Mouse (Mus musculus) adrenal gland, adult (tissue): ENCODE data around the gene Treml4.

Source experiments
- DNase-seq, 2 experiments: peaks; one replicate each; pipeline ENCODE4 v3.0.0; 2022 to 2023; ENCODE audit warnings: low spot score in 1 of 2; ENCODE audit not compliant: inconsistent age in 2 of 2

Gene Treml4

DNA sequence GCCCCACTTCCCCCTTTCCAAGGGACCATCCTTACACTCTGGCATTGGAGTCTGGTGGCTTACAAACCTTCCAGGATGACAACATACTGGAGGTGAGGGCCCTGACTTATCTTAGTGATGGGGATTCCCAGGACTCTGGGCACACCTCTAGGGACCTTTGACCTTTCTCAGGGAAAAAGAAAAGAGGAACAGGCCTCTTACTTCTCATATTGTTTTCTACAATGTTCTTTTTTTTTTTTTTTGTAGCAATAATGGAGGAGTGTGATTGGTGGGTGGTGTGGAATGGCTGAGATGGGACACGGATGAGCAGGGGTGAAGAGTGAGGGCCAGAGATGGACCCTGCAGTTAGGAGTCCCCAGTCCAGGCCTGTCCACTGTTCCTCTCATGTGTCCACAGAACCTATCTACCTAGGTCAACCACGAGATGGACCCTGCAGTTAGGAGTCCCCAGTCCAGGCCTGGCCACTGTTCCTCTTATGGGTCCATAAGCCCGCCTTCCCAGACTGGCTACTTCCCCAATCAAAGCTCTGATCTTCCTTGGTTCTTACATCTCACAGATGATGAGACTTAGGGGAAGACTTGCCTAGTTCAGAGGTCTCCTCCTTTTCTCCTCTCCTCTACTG lies at the start of gene Treml4:
Gene Treml4, plus strand, starts transcription at position 555 of the 622 bp plus-strand sequence.
- no peak for DNase-seq

DNA sequence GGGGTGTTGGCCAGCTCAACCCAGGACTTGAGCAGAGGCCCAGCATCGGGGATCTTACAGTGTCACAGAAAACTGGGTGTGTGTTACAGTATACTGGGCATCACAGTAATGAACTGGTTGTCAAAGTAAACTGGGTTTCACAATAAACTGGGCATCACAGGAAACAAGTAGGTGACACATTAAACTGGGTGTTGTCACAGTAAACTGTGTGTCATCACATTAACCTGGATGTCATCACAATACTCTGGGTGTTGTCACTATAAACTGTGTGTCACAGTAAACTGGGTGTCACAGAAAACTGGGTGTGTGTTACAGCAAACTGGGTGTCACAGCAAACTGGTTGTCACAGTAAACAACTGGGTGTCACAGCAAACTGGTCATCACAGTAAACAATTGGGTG lies 48.7 kb upstream of the Treml4 start:
- DNase-seq = no peak

DNA sequence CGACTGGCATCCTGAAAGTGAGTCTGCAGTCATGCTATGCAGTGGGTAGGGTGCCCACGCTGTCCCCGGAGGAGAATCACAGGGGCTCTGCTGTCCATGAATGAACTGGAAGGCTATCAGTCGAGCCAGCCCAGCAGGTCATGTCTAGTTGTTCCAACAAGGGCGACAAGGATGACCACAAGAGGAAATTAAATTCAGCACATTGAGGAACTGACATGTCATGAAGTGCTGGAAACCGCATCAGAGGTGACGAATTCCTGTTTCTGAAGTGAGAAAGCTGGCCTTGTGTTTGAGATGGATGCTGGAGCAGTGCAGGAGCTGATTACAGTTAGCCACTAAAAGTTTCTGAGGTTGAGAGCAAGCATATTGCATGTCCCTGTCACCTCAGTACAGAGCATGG lies 33.4 kb upstream of the Treml4 start:
- DNase-seq = no peak

- no peak for DNase-seq
Measured at GRCm38 (mm10) chr17:48232518-48232917, 31.6 kb upstream of the Treml4 start, which contains the start of gene Trem1. Gene Trem1, plus strand, starts transcription at chr17:48232768.

- DNase-seq = no peak
Measured at GRCm38 (mm10) chr17:48233789-48234188, 30.3 kb upstream of the Treml4 start.

GRCm38 (mm10) chr17:48234550-48234949 lies 29.5 kb upstream of the Treml4 start:
- DNase-seq = no peak

GRCm38 (mm10) chr17:48235773-48236370 lies 28.2 kb upstream of the Treml4 start:
- no peak for DNase-seq

GRCm38 (mm10) chr17:48237621-48238020 lies 26.5 kb upstream of the Treml4 start:
- no peak for DNase-seq

GRCm38 (mm10) chr17:48247221-48247928 lies 16.7 kb upstream of the Treml4 start, which contains the start of gene Trem3:
Gene Trem3, plus strand, starts transcription at chr17:48247777.
- DNase-seq = peak in 1 of 2 experiments; percentile 37

DNA sequence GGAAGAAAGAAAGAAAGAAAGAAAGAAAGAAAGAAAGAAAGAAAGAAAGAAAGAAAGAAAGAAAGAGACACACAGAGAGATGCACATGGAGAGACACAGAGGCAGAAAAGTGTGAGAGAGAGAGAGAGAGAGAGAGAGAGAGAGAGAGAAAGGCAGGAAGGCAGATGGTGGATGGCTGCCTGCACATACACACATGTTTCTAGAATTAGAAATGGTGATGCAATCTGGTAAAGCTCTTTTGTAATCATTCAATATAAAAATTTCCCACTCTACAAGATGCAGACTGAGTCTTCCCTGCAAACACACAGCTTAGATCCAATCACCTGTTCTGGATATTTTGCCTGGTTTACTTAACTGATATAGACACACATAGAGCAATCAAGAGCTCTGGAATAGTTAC lies 15.1 kb upstream of the Treml4 start:
- no peak for DNase-seq

DNA sequence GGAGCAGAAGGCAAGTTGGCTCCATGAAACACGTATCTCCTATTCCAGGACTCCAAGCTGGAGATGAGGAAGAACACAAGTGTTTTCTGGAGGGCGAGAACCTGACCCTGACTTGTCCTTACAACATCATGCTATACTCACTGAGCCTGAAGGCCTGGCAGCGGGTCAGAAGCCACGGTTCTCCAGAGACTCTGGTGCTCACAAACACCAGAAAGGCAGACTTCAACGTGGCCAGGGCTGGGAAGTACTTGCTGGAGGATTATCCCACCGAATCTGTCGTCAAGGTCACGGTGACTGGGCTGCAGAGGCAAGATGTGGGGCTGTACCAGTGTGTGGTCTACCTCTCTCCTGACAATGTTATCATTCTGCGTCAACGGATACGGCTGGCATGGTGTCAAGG lies 14.6 kb upstream of the Treml4 start:
- no peak for DNase-seq

DNA sequence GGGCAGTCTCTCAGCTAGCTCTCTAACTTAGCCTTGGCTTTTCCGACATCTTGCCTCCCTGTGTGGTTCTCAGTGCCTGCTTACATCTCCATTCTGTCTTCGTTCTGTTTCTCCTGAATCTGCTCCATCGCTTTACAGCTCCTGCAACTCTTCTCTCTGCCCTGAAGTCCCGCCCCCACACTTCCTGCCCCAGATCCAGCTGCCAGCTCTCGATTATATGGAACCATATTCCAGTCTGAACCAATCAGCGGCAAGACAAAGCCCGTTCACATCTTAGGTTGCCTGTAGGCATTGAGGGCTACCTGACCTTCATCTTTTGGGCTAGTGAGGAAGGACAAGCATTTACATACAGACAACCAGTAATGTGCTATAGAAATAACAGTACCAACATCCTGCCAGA lies 13.5 kb upstream of the Treml4 start:
- no peak for DNase-seq

DNA sequence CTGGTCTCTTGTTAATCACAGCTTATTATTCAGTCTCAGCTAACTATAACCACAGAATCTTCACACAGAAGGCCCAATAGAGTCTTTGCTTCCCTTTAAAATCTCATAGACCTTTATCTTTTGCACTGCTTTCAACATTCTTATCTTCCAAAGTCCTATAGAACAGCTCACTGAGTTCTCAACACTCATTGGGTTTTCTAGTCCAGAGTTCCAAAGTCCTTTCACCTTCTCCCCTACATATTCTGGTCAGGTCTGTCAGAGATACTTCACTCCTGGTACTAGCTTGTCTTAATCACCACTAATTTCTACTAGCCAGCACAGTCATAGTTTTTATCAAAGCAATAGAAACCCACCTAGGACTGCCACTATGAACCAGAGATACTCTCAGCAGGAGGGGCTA lies 7.5 kb upstream of the Treml4 start:
- DNase-seq = no peak

DNA sequence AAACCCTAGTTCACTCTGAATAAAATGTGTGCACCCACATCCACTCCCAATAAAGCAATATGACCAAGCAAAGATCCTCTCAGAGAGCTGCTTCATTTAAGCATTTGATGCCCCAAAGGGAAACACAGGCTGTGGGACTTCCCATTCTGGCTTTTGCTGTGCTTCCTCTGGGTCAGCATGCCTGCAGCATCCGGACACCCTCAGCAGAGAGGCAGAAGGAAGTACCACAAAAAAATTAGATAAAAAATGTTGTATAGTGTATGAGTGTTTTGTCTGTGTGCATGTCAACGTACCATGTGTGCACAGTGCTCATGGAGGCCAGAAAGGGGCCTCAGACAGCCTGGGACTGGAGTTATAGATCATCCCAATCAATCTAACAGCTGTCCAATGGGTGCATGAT lies 2.2 kb upstream of the Treml4 start:
- DNase-seq = no peak

DNA sequence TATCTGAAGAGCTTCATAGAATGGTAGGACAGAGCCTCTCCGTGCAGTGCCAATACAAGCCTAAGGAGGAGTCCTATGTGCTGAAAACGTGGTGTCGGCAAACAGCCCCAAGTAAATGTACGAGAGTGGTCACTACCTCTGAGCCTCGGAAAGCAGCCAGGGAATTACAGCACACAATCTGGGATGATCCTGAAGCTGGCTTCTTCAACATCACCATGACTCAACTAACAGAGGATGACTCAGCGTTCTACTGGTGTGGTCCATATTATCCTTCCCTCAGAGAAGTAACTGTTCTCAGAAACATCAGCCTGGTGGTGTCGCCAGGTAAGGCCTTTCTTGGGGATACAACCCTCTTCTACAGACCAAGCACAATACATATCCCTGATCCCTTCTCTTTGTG lies 567 bp downstream of the Treml4 start:
- no peak for DNase-seq

GRCm38 (mm10) chr17:48266138-48266537 lies 2.0 kb downstream of the Treml4 start:
- no peak for DNase-seq

GRCm38 (mm10) chr17:48266610-48267304 lies 2.7 kb downstream of the Treml4 start:
- no peak for DNase-seq

DNA sequence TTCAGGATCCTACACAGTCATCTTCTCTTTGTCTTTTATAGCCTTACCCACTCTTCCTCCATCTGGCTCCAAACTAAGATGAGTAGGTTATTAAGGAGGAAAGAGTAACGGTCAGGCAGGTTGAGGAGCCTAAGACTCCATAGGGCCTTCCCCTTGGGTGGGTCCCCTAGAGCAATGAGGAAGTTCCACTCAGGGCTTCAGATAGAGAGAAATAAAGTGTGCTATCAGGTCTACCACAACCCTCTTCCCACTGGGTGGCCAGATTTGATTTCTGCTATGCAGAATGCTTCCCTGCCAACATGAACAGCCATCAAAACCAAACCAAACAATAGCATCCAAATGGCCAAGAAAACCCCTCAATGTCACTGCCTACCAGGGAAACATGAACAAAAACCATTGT lies 3.5 kb downstream of the Treml4 start:
- no peak for DNase-seq

- DNase-seq = no peak
Measured at GRCm38 (mm10) chr17:48268276-48268675, 4.2 kb downstream of the Treml4 start.

GRCm38 (mm10) chr17:48269833-48270232 lies 5.7 kb downstream of the Treml4 start:
- no peak for DNase-seq

DNA sequence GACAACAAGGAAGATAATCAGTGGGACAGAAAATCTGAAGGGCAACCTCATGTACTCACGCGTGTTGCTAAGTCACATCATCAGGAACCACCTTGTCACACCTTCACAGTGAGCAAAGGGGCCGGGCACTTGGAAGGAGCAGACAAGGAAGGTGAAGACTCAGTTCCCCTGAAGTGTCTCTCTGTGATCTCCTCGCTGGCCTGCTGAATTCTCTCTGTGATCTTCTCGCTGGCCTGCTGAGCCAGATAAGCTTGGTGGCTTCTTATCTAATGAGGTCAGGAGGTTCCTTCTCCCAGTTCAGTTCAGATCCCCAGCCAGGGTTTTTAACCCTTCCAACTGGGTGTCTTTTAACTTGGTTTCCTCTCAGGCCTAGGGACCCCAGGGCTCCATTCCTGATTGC lies 8.1 kb downstream of the Treml4 start:
- DNase-seq = no peak

- DNase-seq = no peak
Measured at GRCm38 (mm10) chr17:48272598-48272997, 8.5 kb downstream of the Treml4 start.
